Mouse (Mus musculus) B cell, adult 2 months (primary cell): Measurements from ENCODE around the gene Crebrf.

ENCODE experiments used
- DNase-seq, 2 experiments: peaks; one replicate each; pipeline ENCODE4 v3.0.0; 2022

Gene Crebrf

DNA sequence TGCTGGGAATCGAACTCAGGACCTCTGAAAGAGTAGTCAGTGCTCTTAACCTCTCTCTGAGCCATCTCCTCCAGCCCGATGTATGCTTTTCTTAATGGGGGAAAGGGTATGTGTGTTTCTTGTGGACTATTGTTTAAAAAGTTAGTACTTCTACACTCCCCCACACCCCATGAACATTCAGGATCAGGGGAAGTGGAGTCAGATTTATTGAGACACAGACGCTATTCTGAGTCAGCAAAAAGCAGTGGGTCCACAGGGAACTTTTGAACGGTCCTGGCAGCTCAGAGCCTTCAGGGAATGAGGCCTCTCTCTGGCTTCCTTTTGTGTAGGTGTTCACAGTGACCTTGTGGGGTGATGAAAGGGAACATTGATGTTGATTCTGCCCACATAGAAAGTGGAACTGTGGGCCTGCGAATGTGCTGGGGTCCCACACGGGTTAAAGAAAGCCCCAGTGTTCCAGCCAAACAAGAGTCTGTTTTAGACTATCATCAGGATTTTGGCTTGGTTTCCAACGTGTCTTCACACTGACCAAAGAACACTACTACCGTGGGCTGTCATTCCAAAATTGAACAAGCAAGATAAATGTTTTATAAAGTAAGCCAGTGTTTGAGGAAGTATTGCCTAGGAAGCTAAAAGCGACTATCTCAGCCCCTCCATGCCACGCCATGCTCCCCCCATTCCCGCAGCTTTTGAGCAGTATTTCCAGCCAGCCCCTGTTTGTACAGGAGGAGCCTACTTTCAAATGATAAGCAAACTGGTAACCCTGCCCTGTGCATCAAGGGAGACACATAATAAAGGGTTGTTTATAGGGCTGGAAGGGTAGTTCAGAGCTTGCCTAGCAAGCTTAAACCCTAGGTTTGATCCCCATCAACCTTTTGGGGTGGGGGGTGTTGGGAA, 9.7 kb upstream of the Crebrf start:
- DNase-seq, result no peak

GRCm38 (mm10) chr17:26707066-26707465, 8.4 kb upstream of the Crebrf start:
- no peak for DNase-seq

- no peak for DNase-seq
Observed at GRCm38 (mm10) chr17:26708499-26708898, 7.0 kb upstream of the Crebrf start.

DNA sequence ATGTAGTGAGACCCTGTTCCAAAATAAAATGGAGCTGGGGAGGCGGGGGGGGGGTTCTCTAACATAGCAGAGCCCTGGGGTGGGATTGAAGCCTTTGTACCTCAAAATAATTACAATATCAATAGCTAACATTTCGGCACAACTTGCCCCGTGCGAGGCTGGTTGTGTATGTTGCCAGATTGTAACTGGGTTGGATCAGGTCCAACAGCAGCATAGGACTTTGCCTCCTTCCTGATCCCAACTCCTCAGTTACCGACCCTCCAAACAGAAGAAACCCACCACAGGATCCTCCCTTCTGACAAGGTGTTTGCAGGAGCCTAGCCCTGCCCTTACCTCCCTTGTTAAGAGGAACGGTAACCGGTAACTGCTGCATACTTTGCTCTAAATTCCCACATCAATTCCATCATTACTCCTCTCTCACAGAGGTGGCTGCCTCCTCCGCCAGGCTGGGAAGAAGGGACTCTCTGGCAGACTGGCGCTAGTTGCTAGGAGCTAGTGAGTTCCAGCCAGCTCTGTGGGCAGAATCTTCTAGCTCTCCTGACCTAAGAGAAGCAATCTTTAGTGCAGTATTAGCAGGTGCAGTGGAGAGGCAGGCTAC, 6.4 kb upstream of the Crebrf start:
- no peak for DNase-seq

GRCm38 (mm10) chr17:26710049-26710448, 5.4 kb upstream of the Crebrf start:
- DNase-seq, result no peak

GRCm38 (mm10) chr17:26715916-26716717, 667 bp downstream of the Crebrf start:
- peak; percentile 94 to 95 for DNase-seq

DNA sequence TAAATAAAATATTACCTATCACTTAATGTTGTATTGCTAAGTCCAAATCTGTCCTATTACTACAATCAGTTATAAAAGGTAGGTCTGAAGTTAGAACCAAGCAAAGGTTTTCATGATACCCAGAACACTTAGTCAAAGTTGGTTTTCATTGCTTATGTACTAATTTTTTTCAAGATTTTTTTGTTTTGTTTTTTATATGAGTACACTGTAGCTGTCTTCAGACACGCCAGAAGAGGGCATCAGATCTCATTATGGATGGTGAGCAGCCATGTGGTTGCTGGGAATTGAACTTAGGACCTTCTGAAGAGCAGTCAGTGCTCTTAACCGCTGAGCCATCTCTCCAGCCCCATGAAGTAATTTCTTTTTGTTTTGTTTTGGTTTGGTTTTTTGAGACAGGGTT, 2.4 kb downstream of the Crebrf start:
- peak; percentile 25 to 31 for DNase-seq

- no peak for DNase-seq
Observed at GRCm38 (mm10) chr17:26719405-26719804, 4.0 kb downstream of the Crebrf start.

DNA sequence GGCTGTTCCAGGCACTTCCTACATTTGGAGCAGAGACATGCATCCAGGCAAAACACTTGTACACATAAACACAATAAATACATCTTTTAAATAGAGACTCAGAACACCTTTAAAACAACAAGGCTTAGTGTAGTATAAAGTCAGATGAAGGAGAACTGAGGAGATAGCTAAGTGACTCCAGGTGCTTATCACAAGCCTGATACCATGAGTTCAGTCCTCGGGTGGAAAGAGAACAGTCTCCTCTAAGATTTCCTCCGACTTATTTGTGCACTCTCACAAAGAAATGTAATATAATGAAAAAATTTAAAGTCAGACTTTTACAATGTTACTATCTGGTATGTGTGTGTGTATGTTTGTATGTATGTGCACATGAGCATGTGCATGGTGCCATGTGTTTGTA, 6.4 kb downstream of the Crebrf start:
- no peak for DNase-seq

GRCm38 (mm10) chr17:26724790-26725189, 9.3 kb downstream of the Crebrf start:
- no peak for DNase-seq

DNA sequence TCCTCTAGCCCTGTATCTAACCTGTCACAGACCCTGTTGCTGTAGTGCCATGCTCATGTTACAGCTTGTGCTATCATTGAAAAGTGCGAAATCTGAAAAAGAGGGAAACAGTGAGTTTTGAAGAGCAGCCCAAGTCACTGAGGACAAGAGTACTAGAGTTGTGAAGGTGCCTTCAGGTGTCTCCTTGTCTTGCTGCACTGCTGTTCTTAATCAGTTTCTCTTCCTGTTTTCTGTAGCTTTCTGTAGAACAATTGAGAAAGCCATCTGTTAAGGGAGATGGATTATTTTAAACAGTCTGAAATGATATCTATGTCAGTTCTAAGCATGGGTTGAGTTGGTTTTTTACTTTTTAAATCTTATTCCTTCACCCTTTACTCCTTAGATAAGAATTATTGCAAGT, 11.2 kb downstream of the Crebrf start:
- peak in 1 of 2 experiments; percentile 31 for DNase-seq

GRCm38 (mm10) chr17:26727110-26727755, 11.8 kb downstream of the Crebrf start:
- DNase-seq, result no peak

DNA sequence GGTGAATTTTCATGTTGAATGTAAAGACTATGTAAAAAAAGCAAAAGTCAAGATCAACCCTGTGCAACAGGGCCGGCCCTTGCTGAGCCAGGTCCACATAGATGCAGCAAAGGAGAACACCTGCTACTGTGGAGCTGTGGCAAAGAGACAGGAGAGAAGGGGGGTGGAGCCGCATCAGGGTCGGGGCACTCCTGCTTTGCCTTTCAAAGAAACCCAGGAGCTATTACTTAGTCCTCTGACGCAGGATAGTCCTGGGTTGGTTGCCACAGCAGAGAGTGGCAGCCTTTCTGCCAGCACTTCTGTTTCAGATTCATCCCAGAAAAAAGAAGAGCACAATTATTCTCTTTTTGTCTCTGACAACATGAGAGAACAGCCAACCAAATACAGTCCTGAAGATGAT, 27.1 kb downstream of the Crebrf start:
- no peak for DNase-seq

GRCm38 (mm10) chr17:26743294-26743693, 27.8 kb downstream of the Crebrf start:
- DNase-seq, result no peak

DNA sequence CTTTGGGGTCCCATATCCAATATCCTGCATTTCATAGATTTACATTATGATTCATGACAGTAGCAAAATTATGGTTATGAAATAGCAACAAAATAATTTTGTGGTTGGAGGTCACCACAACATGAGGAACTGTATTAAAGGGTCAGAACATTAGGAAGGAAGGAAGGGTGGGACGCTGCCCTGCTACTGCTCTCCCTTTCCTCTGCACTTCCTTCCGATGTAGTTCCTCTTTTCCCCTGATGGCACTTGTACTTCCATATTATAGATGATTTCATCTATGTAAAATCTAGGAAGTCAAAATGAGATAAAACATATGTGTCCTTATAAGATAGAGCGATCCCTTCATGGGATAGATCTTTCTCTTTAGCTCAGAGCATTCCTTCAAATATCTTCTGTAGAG, 34.5 kb downstream of the Crebrf start:
- DNase-seq, result no peak

- DNase-seq, result no peak
Observed at GRCm38 (mm10) chr17:26752297-26752696, 36.8 kb downstream of the Crebrf start.

DNA sequence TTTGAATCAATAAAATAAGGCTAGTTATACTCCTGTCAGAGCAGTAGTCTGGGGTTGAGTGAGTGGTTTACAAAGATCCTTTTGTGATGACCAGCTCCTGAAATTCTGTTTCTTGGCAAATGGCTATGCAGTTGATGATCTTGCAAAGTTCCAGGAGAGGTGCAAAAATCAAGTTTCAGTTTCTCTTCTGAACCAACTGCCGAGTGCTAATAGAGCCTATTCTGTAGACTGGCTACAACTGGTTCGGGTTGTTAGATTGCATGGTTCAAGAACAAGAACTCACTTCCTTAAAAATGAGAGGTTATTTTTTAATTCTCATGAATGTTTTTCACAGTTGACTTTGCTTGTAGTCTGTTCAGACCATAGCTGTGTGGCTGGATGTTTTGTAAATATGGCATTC, 38.0 kb downstream of the Crebrf start:
- peak; percentile 30 to 45 for DNase-seq

- DNase-seq, result no peak
Observed at GRCm38 (mm10) chr17:26767100-26767753, 51.8 kb downstream of the Crebrf start.

DNA sequence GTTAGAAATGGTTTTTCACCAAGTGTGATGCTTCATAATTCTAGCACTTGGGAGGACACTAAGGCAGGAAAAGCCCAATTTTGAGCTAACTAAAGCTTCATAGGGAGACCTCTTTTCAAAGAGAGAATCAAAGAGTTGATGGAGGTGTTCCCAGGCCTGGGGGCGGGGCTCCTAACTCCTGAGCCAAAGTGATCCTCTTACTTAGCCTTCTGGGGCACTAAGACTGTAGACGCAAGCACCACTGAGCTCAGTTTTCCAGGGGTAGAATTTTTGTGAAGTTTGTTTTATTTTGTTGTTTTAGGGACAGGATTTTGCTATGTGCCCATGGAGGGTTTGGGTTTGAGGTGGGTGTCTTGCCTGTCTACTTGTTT, 52.3 kb downstream of the Crebrf start:
- no peak for DNase-seq

DNA sequence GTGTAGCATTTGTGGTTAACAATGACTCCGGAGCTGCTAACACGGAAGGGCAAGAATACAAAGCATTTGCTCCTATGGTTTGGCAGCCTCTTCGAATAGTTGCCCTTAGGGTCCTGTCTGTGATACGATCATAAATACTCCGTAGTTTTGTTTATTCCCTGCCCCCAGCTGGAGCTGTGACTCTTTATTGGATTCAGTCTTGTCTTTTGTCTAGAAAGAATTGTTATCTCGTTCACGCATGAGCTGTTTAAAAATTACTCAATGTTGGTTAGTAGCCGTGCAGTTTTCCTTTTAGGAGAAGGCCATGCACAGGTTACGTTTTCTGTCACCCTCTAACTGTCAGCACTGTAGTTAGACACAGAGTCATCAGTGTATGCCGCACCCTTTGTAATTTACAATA, 60.8 kb downstream of the Crebrf start:
- DNase-seq, result no peak

- DNase-seq, result no peak
Observed at GRCm38 (mm10) chr17:26778001-26778400, 62.6 kb downstream of the Crebrf start.

- no peak for DNase-seq
Observed at GRCm38 (mm10) chr17:26778430-26779100, 63.1 kb downstream of the Crebrf start.
